Mouse (Mus musculus): ENCODE measurements at regions not wholly inside any gene's neighbourhood (a gene's known extent, or its start where the extent isn't known, plus 50 kb on each side); places are given as distances from the start of the nearest gene placed in this dataset.

DNA sequence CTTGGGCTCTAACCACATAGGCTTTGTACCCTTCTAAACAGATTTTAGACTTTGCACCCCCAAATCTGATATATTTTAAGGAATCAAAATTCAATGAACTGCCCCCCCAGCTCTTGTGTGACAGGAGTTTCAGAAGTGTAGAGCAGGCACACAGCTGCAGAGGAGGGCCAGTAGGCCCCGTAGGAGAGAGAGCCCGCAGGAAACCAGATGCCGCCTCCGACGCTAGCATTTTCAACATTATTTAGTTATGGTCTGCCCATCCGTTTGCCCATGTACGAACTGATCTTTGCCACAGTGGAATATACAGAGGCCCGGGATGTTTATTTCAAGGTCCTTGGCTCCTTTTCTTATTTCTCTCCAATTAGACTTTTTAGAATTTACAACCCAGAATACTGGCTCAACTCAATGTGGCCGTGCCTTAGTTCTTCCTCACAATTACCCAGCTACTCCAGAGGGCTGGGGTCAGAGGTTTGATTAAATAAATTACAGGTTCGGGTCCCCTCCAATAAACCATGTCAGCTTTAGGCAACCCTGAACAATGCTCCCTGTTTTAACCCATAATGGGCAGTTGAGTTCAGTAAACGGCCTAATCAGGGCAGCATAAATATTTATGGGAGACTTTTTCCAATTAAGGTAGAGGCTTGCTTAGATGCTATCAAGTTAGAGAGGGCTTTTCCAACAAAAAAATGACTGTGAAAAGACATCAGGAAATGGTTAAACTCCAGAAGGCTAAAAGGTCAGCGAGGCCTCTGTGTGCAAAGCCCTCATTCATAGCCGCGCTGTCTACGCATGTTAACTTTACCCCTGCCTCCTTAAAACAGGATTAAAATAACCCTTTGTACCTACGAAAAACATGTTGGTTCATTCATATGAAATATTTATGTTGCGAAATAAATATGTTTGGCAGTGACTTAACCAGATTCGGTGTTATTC, 308.2 kb upstream of the Prickle1 start:
- no peak for ATAC-seq (replicated peaks; ENCODE audit: poor library complexity)

DNA sequence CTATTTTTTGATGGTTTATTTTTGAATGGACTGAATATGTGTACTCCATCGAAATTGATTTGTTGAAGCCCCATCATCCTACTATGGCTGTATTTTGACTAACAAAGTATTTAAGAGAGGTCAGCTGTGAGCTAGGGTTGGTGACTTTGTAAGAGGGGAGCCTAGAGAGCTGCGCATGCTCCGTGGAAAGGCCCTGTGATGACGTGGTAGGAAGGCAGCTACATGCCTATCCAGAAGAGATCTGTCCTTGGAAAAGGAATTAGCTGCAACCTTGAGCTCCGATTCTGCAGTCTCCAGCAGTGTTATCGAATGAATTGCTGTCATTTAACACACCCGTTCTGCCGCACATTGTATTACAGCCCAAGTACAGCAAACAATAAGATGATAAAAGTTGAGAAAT, 287.1 kb upstream of the Prickle1 start:
- no peak for ATAC-seq (replicated peaks; ENCODE audit: poor library complexity)

DNA sequence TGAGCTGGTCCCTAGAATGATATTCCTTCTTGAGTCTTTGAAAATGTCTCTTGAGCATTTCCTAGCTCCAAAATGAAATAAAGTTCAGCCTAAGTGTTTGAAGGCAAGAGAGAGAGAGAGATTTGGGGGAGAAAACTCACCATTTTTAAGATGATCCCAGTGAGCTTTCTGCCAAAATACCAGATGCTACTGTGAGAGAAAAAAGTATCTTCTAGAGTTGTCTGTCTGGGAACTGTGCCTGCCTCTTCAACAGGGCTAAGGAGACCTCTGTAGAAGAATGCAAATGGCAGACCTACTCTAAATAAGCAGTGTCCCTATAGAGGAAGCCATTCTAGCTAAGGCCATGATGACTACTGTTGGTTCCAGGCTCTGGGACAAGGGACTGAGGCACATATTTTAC, 285.6 kb upstream of the Prickle1 start:
- ATAC-seq (replicated peaks; ENCODE audit: poor library complexity), result no peak

DNA sequence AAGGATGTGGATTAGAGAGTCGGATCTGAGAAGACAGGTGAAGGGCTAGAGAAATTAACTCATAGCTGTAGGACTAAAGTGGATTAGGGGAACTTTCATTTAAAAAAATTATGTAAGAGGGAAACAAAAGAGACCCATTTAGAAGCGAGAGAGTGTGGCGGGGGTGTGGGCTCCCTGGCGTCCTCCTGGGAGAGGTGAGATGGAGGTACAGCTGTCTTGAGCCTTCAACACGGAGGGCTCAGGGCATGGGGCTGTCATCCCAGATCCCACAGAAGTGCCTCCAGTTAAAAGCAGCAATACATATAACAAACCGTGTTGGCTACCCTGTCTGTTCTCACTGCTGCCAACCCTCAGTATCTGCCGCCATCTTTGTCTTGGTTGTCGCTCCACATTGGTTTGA, 284.6 kb upstream of the Prickle1 start:
- ATAC-seq (replicated peaks; ENCODE audit: poor library complexity), result no peak

DNA sequence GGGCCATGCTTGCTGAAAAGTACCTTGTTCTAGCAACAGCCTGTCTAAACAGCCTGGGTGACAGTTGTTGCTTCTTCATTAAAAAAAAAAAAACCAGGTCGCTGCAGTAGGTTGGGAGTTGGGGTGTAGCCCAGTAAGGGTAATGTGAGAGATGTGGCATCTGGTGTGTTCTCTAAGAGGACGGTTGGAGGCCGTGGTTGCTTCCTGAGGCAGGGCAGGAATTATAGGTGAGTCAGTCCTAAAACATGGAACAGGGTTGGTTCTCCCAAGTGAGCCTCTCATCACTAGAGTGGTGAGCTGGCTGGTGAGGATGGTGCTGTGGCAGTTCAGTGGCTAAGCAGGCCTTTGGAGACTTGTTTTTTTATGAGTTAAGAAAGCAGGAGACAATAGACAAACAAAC, 283.3 kb upstream of the Prickle1 start:
- ATAC-seq (replicated peaks; ENCODE audit: poor library complexity), result no peak

DNA sequence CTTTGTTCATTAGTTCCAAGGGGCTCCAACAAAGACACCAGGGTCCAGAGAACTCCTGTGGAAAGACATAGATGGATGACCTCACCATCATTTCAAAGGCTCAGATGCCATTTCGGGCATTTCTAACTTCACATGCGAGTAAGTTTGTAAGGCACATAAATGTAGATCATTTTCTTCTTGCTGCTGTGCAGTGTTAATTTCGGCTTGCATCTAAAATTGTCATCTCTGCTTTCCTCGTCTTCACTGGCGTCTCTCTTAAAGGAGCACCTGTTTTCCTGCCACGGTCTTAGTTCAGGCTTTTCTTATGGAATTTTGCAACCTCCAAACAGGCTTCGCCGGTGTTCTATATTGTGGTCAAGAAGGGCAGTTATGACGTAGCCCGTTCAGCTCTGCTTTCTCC, 280.6 kb upstream of the Prickle1 start:
- no peak for ATAC-seq (replicated peaks; ENCODE audit: poor library complexity)

DNA sequence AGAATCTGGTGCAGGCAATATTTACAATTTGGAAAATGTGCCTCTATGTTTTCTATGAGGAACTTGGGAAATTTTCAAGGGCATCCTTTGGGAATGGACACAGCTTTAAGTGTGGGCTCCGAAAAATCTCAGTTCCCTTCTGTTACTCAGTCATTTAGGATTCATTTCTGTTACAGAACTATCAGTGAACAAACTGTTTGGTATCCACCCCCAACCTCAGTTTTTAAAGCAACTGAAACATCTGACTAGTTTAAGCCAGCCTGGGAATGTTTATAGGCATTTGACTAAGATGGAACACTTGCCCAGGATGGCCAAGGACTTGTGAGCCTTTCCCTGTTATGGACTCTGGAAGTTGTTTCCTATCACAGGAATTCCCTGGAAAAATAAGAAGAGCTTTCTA, 280.0 kb upstream of the Prickle1 start:
- ATAC-seq (replicated peaks; ENCODE audit: poor library complexity), result no peak

DNA sequence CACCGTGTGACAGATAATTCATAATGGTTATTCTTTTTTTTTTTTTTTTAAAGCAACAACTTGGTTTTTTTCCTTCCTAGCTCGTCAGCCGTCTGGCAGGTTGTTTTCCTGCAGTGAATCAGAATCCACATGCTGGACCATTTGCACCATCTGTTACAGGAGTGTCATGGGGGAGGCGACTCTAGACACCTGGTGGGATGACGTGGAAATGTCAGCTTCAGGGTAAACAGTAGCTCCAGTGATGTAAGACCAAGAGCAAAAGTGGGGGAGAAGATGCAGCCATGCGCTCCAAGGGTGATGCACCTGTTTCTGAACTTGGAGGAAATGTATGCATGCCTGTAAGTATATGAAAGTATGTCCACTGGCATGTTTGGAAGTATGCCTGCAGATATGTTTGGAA, 278.5 kb upstream of the Prickle1 start:
- ATAC-seq (replicated peaks; ENCODE audit: poor library complexity), result no peak

DNA sequence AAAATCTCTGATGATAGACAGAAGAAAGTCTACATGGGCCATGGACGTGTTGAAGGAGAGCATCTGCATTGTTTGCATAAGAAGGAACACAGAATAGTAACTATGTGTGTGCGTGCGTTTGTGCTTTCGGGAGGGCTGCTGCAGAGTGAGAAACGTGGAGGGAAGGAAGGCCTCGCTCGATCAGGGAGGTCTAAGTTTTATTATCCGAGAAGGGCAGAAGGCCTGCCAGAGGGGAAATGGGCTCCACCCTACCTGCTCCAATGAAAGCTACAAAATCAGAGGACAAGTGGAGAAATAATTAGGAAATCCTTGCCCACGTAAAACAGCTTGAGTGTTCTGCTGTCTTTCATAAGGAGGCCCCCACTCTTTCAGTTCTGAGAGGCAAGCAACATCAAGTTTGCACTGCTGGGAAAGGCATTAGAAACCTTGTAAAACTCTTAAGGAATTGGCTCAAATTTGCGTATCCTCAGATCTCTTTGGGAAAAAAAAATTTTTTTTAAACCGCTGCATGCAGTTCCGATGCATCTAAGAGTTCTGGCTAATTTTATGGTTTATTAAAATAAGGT, 261.7 kb upstream of the Prickle1 start:
- no peak for ATAC-seq (replicated peaks; ENCODE audit: poor library complexity)

DNA sequence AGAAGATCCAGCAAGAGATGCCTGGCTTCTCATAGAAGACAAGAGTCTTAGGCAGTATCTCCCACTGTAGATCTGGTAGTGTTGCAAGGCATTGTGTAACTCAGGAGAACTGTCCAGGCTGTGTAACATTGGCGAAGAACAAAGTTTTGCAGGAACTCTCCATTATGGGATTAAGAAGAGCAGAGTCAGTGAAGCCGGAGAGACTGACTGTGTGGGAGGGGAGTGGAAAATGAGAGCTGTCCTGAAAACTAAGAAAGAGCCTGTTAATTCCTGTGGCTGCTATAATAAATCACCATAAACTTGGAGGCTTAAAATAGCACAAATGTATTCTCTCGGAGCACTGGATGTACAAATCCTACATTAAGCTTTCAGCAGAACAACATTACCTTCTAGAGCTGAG, 257.5 kb upstream of the Prickle1 start:
- ATAC-seq (replicated peaks; ENCODE audit: poor library complexity), result no peak

DNA sequence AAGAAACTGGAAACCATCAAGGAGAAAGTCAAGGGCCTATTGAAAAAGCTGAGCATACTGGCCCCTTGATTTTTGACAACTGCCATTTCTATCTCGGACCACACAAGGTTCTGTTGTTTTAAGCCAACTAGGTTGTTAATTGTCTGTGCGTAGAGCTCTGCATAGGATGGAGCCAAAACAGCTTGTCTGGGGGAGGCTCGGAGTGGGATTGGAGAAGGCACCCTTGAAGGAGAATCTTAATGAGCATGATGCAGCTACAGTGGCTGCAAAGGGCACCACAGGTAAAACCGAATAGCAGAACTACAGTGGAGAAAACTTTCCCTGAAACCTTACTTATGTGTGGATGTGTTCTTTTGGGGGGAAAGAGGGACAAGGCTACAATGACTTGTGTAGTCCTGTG, 256.4 kb upstream of the Prickle1 start:
- ATAC-seq (replicated peaks; ENCODE audit: poor library complexity), result no peak

DNA sequence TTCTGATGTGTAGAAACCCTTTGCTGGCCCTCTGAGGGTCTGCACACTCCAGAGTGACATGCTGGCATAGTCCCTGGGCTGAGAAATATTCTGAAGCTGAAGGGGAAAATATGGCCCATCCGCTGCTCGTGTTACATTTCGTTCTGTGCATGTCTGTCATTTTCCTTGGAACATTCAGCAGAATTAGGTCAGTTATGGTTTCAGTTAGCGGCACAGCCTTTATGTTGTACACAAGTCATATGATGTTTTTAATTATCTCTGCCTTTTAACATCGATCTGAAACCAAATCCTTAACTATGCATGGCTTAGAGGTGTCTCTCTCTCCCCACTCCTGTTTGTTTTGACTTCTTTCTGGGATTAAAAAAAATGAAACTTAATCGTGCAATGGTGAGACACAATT, 254.7 kb upstream of the Prickle1 start:
- ATAC-seq (replicated peaks; ENCODE audit: poor library complexity), result no peak

DNA sequence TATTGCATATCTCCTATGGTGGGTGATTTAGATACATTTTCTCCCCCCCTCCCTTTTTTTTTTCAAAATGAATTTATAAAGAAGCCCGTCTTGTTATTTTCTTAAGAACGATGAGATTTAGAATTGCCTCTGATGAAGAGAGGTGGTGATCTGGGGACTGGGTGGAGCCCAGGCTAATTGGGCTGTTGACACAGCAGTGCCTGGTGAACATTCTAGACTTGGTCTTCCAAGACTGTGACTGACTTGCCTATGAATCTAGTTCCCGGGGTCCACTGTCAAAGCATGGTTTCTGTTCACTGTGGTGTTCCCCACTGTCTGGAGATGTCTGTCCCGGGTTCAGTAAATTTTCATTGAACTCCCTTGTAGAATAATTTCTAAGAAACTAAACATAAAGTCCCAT, 253.1 kb upstream of the Prickle1 start:
- no peak for ATAC-seq (replicated peaks; ENCODE audit: poor library complexity)

DNA sequence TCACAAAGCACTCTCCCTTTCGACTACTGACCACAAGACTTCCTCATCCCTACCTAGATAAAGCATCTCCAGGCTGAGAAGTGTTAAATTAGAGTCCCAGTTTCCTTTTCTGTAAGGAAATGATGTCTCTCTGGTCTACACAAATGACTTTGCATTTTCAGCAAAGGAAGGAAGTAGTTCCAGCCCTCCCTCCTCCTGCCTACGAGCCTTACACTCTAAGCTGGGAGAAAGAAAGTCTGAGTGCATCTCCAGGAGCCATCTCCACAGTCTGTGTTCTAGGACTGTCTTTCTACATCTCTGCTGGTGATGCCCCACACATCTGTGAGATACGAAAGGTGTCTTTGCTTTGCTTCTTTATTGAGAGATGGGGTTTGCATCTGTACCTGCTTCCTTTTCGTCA, 251.1 kb upstream of the Prickle1 start:
- no peak for ATAC-seq (replicated peaks; ENCODE audit: poor library complexity)

DNA sequence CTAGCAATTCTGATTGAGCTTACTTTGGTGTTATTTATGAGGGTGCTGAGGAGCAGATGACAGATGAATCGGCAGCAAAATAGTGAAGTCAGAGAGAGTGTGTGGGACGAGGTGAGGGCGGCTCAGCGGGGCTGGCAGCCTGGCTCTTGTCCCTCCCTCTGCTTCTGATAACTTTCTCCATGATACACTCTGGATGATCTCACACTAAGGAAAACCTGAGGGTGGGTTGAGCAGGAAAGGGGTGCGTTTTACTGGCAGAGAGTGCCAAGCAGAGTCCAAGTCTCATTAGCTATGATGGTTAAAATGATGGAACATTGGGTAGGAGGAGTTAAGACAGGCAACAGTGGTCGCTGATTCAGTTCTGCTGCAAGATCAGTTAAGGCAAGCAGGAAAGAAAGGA, 250.1 kb upstream of the Prickle1 start:
- no peak for ATAC-seq (replicated peaks; ENCODE audit: poor library complexity)

DNA sequence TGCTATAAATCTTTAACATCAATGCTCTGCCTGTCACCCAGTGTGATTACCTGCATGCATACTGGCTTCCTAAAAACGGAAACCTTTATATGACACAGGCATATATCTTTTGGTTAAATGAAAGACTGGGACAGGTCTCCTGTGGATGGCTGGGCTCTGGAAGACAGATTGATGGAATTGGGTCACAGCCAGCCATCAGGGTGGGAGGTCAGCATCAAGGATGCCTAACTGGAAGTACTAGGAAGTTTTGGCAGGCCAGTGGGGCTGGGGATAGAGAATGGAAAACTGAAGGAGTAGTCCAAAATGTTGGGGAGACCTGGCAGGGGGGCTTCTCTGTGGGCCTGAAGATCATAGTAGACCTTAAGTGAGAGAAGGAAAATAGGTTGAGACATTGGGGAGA, 237.3 kb upstream of the Prickle1 start:
- ATAC-seq (replicated peaks; ENCODE audit: poor library complexity), result no peak

DNA sequence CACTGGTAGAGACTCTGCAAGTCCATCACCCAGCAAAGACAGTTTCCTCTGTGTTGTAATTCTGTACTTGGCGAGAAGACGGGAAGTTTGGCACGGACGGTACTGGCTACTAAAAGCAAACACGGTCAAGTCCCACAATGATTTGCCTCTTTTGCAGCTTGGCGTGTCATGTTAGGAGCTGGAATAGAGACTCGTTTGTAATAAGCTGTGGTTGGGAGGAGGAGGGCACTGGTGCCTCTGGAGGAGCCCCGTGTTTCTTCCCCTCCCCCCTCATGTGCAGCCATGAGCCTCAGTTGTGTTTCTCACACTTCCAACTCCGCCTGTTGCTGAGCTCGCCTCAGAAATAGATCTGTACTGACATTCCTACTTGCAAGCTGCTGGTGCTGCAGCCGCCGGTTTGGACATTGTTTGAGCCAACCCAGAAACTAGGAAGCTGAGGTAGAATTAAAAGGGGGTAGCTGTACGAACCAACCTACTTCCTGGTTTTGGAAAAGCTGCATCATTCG, 236.8 kb upstream of the Prickle1 start:
- peak; percentile 72 for ATAC-seq (replicated peaks; ENCODE audit: poor library complexity)

DNA sequence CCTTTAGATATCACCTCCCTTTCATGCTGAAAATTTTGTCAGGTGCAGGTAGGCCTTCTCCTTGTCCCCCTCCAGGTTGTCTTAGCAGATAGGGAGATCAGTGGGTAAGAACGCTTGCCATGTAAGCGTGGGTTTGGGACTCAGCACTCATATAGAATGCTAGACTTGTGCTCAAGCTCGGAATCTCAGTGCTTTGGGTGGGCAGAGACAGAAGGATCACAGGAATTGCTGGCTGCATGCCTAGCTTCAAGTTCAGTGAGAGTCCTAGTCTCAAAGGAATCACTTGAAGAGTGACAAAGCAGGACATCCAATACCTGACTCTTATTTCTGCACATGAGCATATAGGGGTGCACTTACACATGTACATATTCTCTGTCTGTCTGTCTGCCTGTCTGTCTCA, 235.5 kb upstream of the Prickle1 start:
- no peak for ATAC-seq (replicated peaks; ENCODE audit: poor library complexity)

DNA sequence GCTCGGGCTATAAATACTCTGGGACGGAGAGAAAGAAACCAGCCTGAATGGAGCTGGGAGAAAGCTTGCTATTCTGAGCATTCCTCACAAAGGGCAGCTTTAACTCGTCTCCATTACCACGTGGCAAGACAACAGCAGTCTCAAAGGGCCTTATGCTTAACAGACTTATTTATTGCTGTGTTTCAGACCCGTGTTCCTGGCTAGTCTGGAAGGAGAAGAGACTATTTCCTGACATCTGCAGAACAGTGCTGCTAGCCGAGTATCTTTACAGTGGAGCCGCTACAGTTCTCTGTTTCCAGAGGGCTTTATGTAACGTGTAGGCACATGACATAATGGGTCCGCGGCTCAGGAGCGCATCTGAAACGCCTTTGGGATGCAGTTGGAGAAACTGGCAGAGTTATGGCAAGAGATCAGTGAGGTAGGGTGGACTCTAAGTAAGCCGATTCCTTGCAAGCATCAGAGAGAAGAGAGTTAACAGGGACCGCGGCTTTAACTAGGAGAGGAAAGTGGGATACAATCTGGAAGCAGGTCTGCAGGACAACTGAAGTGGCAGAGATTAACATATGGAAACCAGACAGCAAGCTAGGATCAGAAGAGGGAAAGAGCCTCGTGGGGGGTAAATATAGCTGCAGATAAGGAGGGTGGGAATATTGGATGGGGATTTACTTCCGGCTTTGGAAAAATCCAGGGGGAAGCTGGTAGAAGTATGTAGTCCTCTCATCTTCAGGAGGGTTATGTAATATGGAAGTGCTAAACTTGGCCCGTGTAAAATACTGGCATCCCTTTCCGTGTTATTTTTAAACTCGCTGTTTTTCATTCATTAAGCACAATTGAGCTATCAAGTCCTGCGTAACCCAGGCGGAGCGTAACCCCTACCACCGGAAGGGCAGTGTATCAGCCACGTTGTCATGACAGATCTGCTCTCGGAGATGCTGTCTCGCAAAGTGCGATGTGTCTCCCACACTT, 229.3 kb upstream of the Prickle1 start:
- ATAC-seq (replicated peaks; ENCODE audit: poor library complexity), result no peak

DNA sequence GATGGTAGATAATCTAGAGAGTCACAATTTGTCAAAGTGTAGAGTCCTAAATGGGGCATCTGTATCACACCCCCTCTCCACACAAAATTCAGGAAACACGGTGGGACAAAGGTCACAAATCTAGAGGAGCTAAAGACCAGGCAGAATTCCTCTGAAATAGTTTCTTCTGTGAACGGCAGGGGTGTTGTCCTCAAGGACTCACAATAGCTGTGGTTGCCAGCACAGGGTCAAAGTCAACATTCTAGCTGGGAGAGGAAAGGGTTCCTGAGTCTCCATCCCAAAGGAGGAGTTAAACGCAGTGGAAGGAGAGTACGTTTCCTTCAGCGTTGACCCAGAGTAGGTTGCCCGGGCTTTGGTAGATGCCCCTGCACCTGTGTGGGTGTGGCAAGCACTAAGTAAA, 225.5 kb upstream of the Prickle1 start:
- ATAC-seq (replicated peaks; ENCODE audit: poor library complexity), result no peak

DNA sequence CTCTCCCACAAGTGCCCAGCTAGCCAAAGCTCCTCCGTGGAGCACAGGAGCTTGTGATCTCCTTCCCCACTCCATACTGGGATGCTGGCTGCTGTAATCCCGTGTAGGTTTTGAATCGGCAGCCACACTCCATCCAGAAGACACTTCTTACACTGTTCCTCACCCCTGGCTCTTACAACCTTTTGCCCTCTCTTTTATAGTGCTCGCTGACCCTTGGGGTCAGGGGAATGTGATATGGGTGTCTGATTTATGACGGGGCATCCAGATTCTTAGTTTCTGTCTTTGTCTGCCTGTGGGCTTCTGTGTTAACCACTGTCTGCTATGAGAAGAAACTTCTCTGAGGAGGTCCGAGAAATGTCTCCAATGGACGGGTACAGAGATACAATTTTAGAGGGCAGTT, 216.3 kb upstream of the Prickle1 start:
- no peak for ATAC-seq (replicated peaks; ENCODE audit: poor library complexity)
